Mouse (Mus musculus): ENCODE data around the gene Olfr372. TPM values are rescaled to one million over a fixed set of nuclear protein-coding genes. Genes with fewer than 3 reads are reported as not detected.
"Not testable (repeated sequence)": the region's sequence is repeated elsewhere in the genome, so short reads cannot be mapped to it uniquely, and the experiment has no call there.

The Olfr372 gene
- polyA plus RNA-seq, 1 experiment from 2014 or later = not detected

DNA sequence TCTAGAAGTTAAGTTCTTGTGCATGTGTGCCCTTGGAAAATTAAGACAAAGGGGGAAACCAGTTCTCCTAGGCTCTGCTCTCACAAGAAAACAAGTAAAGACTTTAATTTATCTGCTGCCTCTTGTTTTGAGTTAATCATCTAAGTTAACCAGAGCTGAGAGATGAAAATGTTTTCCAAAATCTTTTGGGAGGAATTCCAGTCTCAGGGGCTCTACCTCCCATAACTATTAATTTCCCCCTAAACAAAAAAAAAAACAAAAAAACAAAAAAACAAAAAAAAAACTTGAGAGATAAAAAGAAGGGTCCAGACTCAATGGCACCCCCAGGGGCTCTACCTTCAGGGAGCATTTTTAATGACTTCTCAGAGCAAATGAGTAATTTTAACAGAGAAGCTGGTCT, 41.9 kb downstream of the Olfr372 start, which contains the start of gene Olfr373:
Olfr373 (plus strand) TSS at position 301 of the 400 bp plus-strand sequence.
- H3K4me2 ChIP-seq (ENCODE audit: low read length); ATAC-seq; H3K27me3 ChIP-seq (replicated peaks; ENCODE audit: control insufficient read depth, insufficient read depth, low read length); H3K9ac ChIP-seq (replicated peaks; ENCODE audit: low read depth, low read length); H3K9me3 ChIP-seq (ENCODE audit: control insufficient read depth, low read length); H3K4me1 ChIP-seq (replicated peaks; ENCODE audit: control insufficient read depth, insufficient read depth, low read length); H3K4me3 ChIP-seq (replicated peaks; ENCODE audit: low read length); H3K36me3 ChIP-seq (ENCODE audit: control insufficient read depth, insufficient read depth); H3K27ac ChIP-seq (ENCODE audit: low read length): not testable (repeated sequence)

DNA sequence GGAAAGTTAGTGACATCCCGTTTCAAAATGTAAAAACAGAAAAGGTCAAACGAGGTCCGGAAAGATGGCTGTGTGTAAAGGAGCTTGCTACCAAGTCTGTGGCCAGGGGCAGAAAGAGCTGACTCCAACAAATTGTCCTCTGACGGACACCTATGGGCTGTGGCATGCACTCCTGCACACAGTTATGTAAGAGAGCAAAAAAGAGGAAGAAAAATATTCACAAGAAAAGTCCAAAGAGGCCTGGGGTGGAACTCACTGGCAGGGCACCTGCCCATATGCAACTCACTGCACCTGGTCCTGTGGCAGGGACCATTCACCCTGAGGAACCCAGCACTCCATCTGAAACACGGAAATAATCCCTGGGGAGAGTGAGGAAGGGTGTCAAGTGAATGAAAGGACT, 43.7 kb downstream of the Olfr372 start:
- Histone ChIP-seq H3K27me3 (replicated peaks; ENCODE audit: control insufficient read depth, insufficient read depth, low read length) (no peaks in the 10 kb centered on the region), H3K9ac (replicated peaks; ENCODE audit: low read depth, low read length) (no peak overlapping the region), H3K36me3 (ENCODE audit: control insufficient read depth, insufficient read depth) (no peaks in the 10 kb centered on the region), H3K9me3 (ENCODE audit: control insufficient read depth, low read length) (no peaks in the 10 kb centered on the region), H3K27ac (ENCODE audit: low read length) (no peak overlapping the region), H3K4me3 (replicated peaks; ENCODE audit: low read length) (no peak overlapping the region), H3K4me1 (replicated peaks; ENCODE audit: control insufficient read depth, insufficient read depth, low read length) (no peaks in the 10 kb centered on the region), H3K4me2 (ENCODE audit: low read length) (no peak overlapping the region)
- no peak for ATAC-seq
- 75% methylated on average over 5 of the region's 5 CpGs for WGBS

DNA sequence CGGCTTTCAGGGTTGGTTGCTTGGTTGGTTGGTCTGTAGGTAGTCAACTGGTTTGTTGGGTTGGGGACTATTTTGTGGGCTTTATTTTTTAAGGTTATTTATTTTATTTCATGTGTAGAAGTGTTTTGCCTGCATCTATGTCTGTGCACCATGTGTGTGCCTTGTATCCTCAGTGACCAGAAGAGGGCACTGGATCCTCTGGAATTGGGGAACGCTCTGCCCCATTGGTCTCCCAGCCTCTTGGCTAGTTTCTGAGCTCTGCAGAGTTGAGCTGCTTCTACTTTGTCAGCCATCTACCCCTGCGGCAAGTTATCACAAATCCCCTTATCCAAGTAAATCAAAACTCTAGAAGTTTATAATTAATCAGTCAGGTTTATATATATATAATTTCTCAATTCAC, 46.6 kb downstream of the Olfr372 start:
- ATAC-seq; H3K9ac ChIP-seq (replicated peaks; ENCODE audit: low read depth, low read length); H3K27me3 ChIP-seq (replicated peaks; ENCODE audit: control insufficient read depth, insufficient read depth, low read length); H3K9me3 ChIP-seq (ENCODE audit: control insufficient read depth, low read length); H3K4me3 ChIP-seq (replicated peaks; ENCODE audit: low read length); H3K4me2 ChIP-seq (ENCODE audit: low read length); H3K4me1 ChIP-seq (replicated peaks; ENCODE audit: control insufficient read depth, insufficient read depth, low read length); H3K27ac ChIP-seq (ENCODE audit: low read length); H3K36me3 ChIP-seq (ENCODE audit: control insufficient read depth, insufficient read depth): not testable (repeated sequence)
- whole genome bisulfite sequencing = 87% methylated on average over 3 of the region's 3 CpGs

DNA sequence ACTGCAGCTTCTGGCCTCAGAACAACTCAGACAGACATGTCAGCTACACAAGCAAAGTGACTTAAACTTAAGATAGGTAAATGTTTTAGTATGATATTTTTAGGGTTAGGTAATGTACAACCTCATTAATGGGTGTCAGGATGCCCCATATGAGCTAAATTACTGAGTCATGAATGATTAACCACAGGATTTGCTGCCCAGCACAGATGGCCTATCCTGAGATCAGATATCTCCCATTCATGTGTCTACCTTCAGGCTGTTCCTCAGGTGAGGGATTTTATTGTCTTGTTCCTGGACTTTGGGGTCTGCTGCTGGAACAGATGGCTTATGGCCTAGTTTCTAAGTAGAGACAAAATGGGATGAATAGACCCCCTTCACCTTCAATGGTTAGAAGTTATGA, 55.7 kb downstream of the Olfr372 start:
- not testable (repeated sequence) for H3K4me2 ChIP-seq (ENCODE audit: low read length); H3K36me3 ChIP-seq (ENCODE audit: control insufficient read depth, insufficient read depth); ATAC-seq; H3K4me1 ChIP-seq (replicated peaks; ENCODE audit: control insufficient read depth, insufficient read depth, low read length); H3K27me3 ChIP-seq (replicated peaks; ENCODE audit: control insufficient read depth, insufficient read depth, low read length); H3K4me3 ChIP-seq (replicated peaks; ENCODE audit: low read length); H3K27ac ChIP-seq (ENCODE audit: low read length); H3K9ac ChIP-seq (replicated peaks; ENCODE audit: low read depth, low read length); H3K9me3 ChIP-seq (ENCODE audit: control insufficient read depth, low read length)

DNA sequence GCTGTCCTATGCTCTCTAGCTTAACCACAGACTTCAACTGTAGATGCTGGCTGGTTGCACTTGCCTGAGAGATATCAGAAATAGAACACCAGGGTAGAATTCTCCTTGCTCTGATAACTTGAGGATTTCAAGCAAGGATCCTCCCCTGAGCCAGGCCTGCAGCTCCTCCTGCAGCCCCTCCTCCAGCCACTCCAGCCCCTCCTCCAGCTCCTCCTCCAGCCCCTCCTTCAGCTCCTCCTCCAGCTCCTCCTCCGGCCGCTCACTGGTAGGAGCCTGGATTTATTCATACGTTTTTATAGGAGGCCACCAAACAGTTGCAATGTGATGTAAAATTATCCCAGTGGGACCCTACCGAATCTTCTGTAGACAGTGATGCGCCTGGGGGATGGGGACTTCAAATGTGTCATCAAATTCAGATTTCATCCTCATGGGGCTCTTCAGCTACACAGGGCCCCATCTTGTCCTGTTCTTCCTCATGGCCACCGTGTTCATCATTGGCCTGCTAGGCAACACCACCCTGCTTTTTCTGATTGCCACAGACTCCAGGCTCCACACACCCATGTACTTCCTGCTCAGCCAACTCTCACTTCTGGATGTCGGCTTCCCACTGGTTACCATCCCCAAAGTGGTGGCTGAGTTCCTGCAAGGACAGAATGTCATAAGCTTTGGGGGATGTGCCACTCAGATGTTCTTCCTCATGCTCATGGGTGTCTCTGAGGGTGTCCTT, 58.5 kb downstream of the Olfr372 start:
- H3K36me3 ChIP-seq (ENCODE audit: control insufficient read depth, insufficient read depth); H3K4me2 ChIP-seq (ENCODE audit: low read length); H3K27ac ChIP-seq (ENCODE audit: low read length); H3K4me3 ChIP-seq (replicated peaks; ENCODE audit: low read length); H3K4me1 ChIP-seq (replicated peaks; ENCODE audit: control insufficient read depth, insufficient read depth, low read length); H3K27me3 ChIP-seq (replicated peaks; ENCODE audit: control insufficient read depth, insufficient read depth, low read length); H3K9me3 ChIP-seq (ENCODE audit: control insufficient read depth, low read length); H3K9ac ChIP-seq (replicated peaks; ENCODE audit: low read depth, low read length); ATAC-seq: not testable (repeated sequence)
- WGBS = 72% methylated on average over 6 of the region's 7 CpGs

DNA sequence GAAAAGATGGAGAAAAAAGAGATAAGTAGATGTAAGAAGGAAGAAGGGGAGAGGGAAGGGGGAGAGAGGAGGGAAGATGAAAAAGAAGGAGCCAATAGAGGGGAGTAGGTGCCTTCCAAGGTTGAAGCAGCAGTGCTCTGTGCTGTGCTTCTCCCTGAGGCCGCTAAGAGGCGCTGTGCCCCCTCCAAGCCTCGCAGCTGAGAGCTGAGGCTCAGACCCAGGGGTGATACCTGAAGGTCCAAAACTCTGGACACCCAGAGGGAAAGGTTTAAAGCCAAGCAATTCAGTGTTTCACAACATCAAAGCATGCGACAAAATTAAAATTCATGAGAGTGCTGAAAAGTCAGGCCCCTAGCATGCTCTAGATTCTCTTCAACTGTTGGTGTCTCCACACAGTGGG, 64.1 kb downstream of the Olfr372 start:
- Histone ChIP-seq H3K27ac (ENCODE audit: low read length) (no peak overlapping the region), H3K27me3 (replicated peaks; ENCODE audit: control insufficient read depth, insufficient read depth, low read length) (no peaks in the 10 kb centered on the region), H3K9ac (replicated peaks; ENCODE audit: low read depth, low read length) (no peak overlapping the region), H3K9me3 (ENCODE audit: control insufficient read depth, low read length) (no peaks in the 10 kb centered on the region; the same call in 1 of the 2 replicates), H3K4me3 (replicated peaks; ENCODE audit: low read length) (no peak overlapping the region), H3K4me1 (replicated peaks; ENCODE audit: control insufficient read depth, insufficient read depth, low read length) (no peaks in the 10 kb centered on the region), H3K4me2 (ENCODE audit: low read length) (no peak overlapping the region), H3K36me3 (ENCODE audit: control insufficient read depth, insufficient read depth) (no peaks in the 10 kb centered on the region)
- WGBS = 24% methylated on average over 4 of the region's 4 CpGs
- no peak for ATAC-seq

DNA sequence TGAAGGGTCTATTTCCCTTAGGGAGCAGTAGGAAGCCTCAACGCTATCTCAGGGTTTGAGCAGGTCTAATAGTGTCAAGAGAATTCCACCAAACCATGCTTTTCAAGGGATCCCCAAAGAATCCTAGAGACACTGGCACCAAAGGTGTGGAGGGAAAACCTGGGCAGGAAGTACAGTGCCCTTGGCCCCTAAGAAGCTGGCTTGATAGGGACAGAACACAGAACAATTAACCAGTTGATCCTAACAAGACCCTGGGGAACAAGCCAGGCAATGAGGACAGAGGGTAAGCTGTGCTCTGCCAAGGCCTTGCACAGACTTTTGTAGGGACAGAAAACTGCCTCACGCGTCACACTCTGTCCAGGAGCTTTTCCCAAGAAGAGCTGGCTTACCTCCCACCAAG, 65.7 kb downstream of the Olfr372 start, which contains the start of gene Olfr374:
Olfr374 (plus strand) TSS at position 301 of the 400 bp plus-strand sequence.
- no peaks in the 10 kb centered on the region for H3K4me1 ChIP-seq (replicated peaks; ENCODE audit: control insufficient read depth, insufficient read depth, low read length)
- ATAC-seq = no peak
- no peaks in the 10 kb centered on the region for H3K27me3 ChIP-seq (replicated peaks; ENCODE audit: control insufficient read depth, insufficient read depth, low read length)
- whole genome bisulfite sequencing = 94% methylated on average over 3 of the region's 3 CpGs
- H3K9me3 ChIP-seq (ENCODE audit: control insufficient read depth, low read length) = no peaks in the 10 kb centered on the region; the same call in 1 of the 2 replicates
- no peak within 1 kb of the TSS for H3K4me2 ChIP-seq (ENCODE audit: low read length)
- H3K27ac ChIP-seq (ENCODE audit: low read length) = no peak within 1 kb of the TSS
- no peak within 1 kb of the TSS for H3K4me3 ChIP-seq (replicated peaks; ENCODE audit: low read length)
- H3K9ac ChIP-seq (replicated peaks; ENCODE audit: low read depth, low read length) = no peak within 1 kb of the TSS
- H3K36me3 ChIP-seq (ENCODE audit: control insufficient read depth, insufficient read depth) = no peaks in the 10 kb centered on the region

Other genes starting within 250 kb of the Olfr372 start
- 8.7 and 8.9 TPM in 2 replicates for gene Zfp709, start 159.2 kb upstream of the Olfr372 start, polyA plus RNA-seq (2015; fragmentation: Nextera tagmentation; extraction: Ambion mirVana)
- gene Zfp882, start 132.6 kb upstream of the Olfr372 start, polyA plus RNA-seq (2015; fragmentation: Nextera tagmentation; extraction: Ambion mirVana) = 21.2 and 22.9 TPM in 2 replicates
- 31.8 and 33.5 TPM in 2 replicates for gene Zfp617, start 132.6 kb upstream of the Olfr372 start, polyA plus RNA-seq (2015; fragmentation: Nextera tagmentation; extraction: Ambion mirVana)
- gene Zfp961, start 90.2 kb upstream of the Olfr372 start, polyA plus RNA-seq (2015; fragmentation: Nextera tagmentation; extraction: Ambion mirVana) = 22.6 and 23.9 TPM in 2 replicates
- 0.34 and 0.79 TPM in 2 replicates for gene Cyp4f18, start 31.6 kb upstream of the Olfr372 start, polyA plus RNA-seq (2015; fragmentation: Nextera tagmentation; extraction: Ambion mirVana)
- not detected in 2 replicates for gene Olfr373, start 42.0 kb downstream of the Olfr372 start, polyA plus RNA-seq (2015; fragmentation: Nextera tagmentation; extraction: Ambion mirVana)
- not detected in 2 replicates for gene Olfr374, start 65.8 kb downstream of the Olfr372 start, polyA plus RNA-seq (2015; fragmentation: Nextera tagmentation; extraction: Ambion mirVana)
- gene Tpm4, start 93.8 kb downstream of the Olfr372 start, polyA plus RNA-seq (2015; fragmentation: Nextera tagmentation; extraction: Ambion mirVana) = 214 and 253 TPM in 2 replicates
- gene Rab8a, start 120.0 kb downstream of the Olfr372 start, polyA plus RNA-seq (2015; fragmentation: Nextera tagmentation; extraction: Ambion mirVana) = 105 and 121 TPM in 2 replicates
- not detected in 2 replicates for gene Hsh2d, start 148.4 kb downstream of the Olfr372 start, polyA plus RNA-seq (2015; fragmentation: Nextera tagmentation; extraction: Ambion mirVana)
- gene Cib3, start 171.6 kb downstream of the Olfr372 start, polyA plus RNA-seq (2015; fragmentation: Nextera tagmentation; extraction: Ambion mirVana) = not detected in 2 replicates
- gene Gm11034, start 172.4 kb downstream of the Olfr372 start, polyA plus RNA-seq (2015; fragmentation: Nextera tagmentation; extraction: Ambion mirVana) = not detected in 2 replicates
- gene Fam32a, start 178.5 kb downstream of the Olfr372 start, polyA plus RNA-seq (2015; fragmentation: Nextera tagmentation; extraction: Ambion mirVana) = 124 and 129 TPM in 2 replicates
- 252 and 284 TPM in 2 replicates for gene Ap1m1, start 198.8 kb downstream of the Olfr372 start, polyA plus RNA-seq (2015; fragmentation: Nextera tagmentation; extraction: Ambion mirVana)